ENCODE assay signal across 8 mouse cellular contexts in genomic region chr11:69804972-69805909, GRCm38 (mm10). TPM values are rescaled to one million over a fixed set of nuclear protein-coding genes. Genes with fewer than 3 reads are reported as not detected.
DNase-seq lines count a peak whose midpoint lies in the region; ATAC-seq lines count a peak whose summit lies in the region.

TSS of gene Tmem102 (minus strand) at chr11:69805624.

- H3K4me2 ChIP-seq in heart, embryonic 12.5 days, result peak within 1 kb of the TSS; percentile 89
- peak within 1 kb of the TSS; percentile 99 for H3K4me2 ChIP-seq in heart, embryonic 16.5 days (ENCODE audit: low read depth, low read length)
- H3K4me2 ChIP-seq in midbrain, embryonic 14.5 days (ENCODE audit: low read length), result peak within 1 kb of the TSS; percentile 97

- peak within 1 kb of the TSS; percentile 62 for H3K4me3 ChIP-seq in heart, embryonic 12.5 days
- peak within 1 kb of the TSS; percentile 74 for H3K4me3 ChIP-seq in heart, embryonic 16.5 days (ENCODE audit: low read length)
- H3K4me3 ChIP-seq in midbrain, embryonic 14.5 days (replicated peaks; ENCODE audit: low read depth, low read length), result no peak within 1 kb of the TSS

- peaks cover 43% of the 10 kb centered on the region for H3K4me1 ChIP-seq in heart, embryonic 12.5 days (replicated peaks)
- H3K4me1 ChIP-seq in heart, embryonic 16.5 days (ENCODE audit: control insufficient read depth, insufficient read depth, low read length), result peaks cover 38% of the 10 kb centered on the region
- peaks cover 39% of the 10 kb centered on the region for H3K4me1 ChIP-seq in midbrain, embryonic 14.5 days (ENCODE audit: control insufficient read depth, insufficient read depth, low read length)

- DNase-seq in heart, postnatal 25 days (ENCODE audit: low spot score), result no peak
- DNase-seq in large intestine, adult 2 months (ENCODE audit: low read depth, low spot score), result no peak
- no peak for DNase-seq in midbrain, embryonic 14.5 days
- no peak for DNase-seq in frontal cortex, adult 2 months (ENCODE audit: extremely low spot score in 1 of 2, low spot score in 1 of 2)
- DNase-seq in right cerebral cortex, adult 18-20 months, result no peak

- H3K27me3 ChIP-seq in heart, embryonic 12.5 days (replicated peaks), result peaks cover 38% of the 10 kb centered on the region
- peaks cover 13% of the 10 kb centered on the region for H3K27me3 ChIP-seq in heart, embryonic 16.5 days (ENCODE audit: control insufficient read depth, insufficient read depth, low read length)
- peaks cover 24% of the 10 kb centered on the region for H3K27me3 ChIP-seq in midbrain, embryonic 14.5 days (ENCODE audit: control insufficient read depth, insufficient read depth, low read length)

- peak within 1 kb of the TSS; percentile 53 for H3K9ac ChIP-seq in heart, embryonic 12.5 days
- peak within 1 kb of the TSS; percentile 18; the same call in 1 of the 2 replicates for H3K9ac ChIP-seq in heart, embryonic 16.5 days (ENCODE audit: low read length)
- H3K9ac ChIP-seq in midbrain, embryonic 14.5 days (replicated peaks; ENCODE audit: low read length), result no peak within 1 kb of the TSS

- 7% methylated on average over 29 of the region's 29 CpGs for WGBS in heart, embryonic 12.5 days
- WGBS in heart, embryonic 16.5 days, result 14% methylated on average over 29 of the region's 29 CpGs
- 20% methylated on average over 29 of the region's 29 CpGs for WGBS in large intestine, adult 2 months
- 6% methylated on average over 29 of the region's 29 CpGs for WGBS in midbrain, embryonic 14.5 days

- H3K27ac ChIP-seq in heart, embryonic 12.5 days (ENCODE audit: poor library complexity, severe bottlenecking), result no peak within 1 kb of the TSS
- H3K27ac ChIP-seq in heart, embryonic 16.5 days (ENCODE audit: low read length), result no peak within 1 kb of the TSS
- no peak within 1 kb of the TSS for H3K27ac ChIP-seq in midbrain, embryonic 14.5 days (replicated peaks; ENCODE audit: low read depth, low read length)

- H3K9me3 ChIP-seq in heart, embryonic 12.5 days (replicated peaks), result 0 out of 2 replicates have a peak, but pooled peaks cover 3% of the 10 kb centered on the region
- peaks cover 5% of the 10 kb centered on the region; the same call in 1 of the 2 replicates for H3K9me3 ChIP-seq in heart, embryonic 16.5 days (replicated peaks; ENCODE audit: control insufficient read depth, low read length)
- H3K9me3 ChIP-seq in midbrain, embryonic 14.5 days (ENCODE audit: control insufficient read depth, low read length), result no peaks in the 10 kb centered on the region

- intact Hi-C loops in heart, postnatal 25 days (cut with DNase I), result no loop called here

- no peaks in the 10 kb centered on the region for H3K36me3 ChIP-seq in heart, embryonic 12.5 days
- no peaks in the 10 kb centered on the region for H3K36me3 ChIP-seq in heart, embryonic 16.5 days (ENCODE audit: control insufficient read depth, insufficient read depth)
- no peaks in the 10 kb centered on the region for H3K36me3 ChIP-seq in midbrain, embryonic 14.5 days (ENCODE audit: control insufficient read depth, insufficient read depth, low read length)

- no peak for ATAC-seq in heart, embryonic 12.5 days (ENCODE audit: insufficient number of reproducible peaks, low FRiP score)
- ATAC-seq in heart, embryonic 16.5 days (replicated peaks; ENCODE audit: extremely low read depth, insufficient read depth, low FRiP score), result no peak
- ATAC-seq in midbrain, embryonic 14.5 days (ENCODE audit: low FRiP score, low TSS enrichment), result no peak
- ATAC-seq in frontal cortex, adult (ENCODE audit: low TSS enrichment), result no peak

RNA-seq across cellular contexts. Expression of gene Tmem102, which starts in this region (rescaled TPM):
- 1.5 and 1.6 TPM in 2 replicates for polyA plus RNA-seq in heart, embryonic 12.5 days (2016; fragmentation: Nextera tagmentation; extraction: Ambion mirVana)
- under 1 TPM; 0.26 to 0.45 TPM for total RNA-seq in heart, postnatal 25 days (2021)
- 3.1 TPM in 2 replicates for polyA plus RNA-seq in heart, embryonic 16.5 days (2015; fragmentation: Nextera tagmentation; extraction: Ambion mirVana)
- 38.7 and 39.1 TPM in 2 replicates for polyA plus RNA-seq in large intestine, adult 2 months (2012; rRNA removed)
- polyA plus RNA-seq in midbrain, embryonic 14.5 days (2014; fragmentation: Nextera tagmentation; extraction: Ambion mirVana), result 0.58 and 0.82 TPM in 2 replicates
- 0.48 and 0.62 TPM in 2 replicates for polyA plus RNA-seq in frontal cortex, adult 2 months (2012; rRNA removed)
